Mouse (Mus musculus) heart, postnatal 14 days (tissue): ENCODE measurements around the gene Bach1. TPM values are rescaled to one million over a fixed set of nuclear protein-coding genes. Genes with fewer than 3 reads are reported as not detected.
A peak's percentile ranks its signal among the peaks of the same experiment; 100 is the strongest.

Experiments used
- DNase-seq, 2 experiments: peaks; one replicate each; pipeline ENCODE4 v3.0.0; 2021 to 2022
- intact Hi-C: fragments of 180-260 bp; cut with DNase I; formaldehyde crosslinking; loops from one replicate; pipeline ENCODE4 v1.15.1; 2025
- total RNA-seq, 2 experiments: library from RNA; stranded (reverse); gene quantifications; 2 replicates each; pipeline ENCODE4 v1.2.3; 2021

Gene Bach1
- total RNA-seq, 2 experiments from 2014 or later = 32.5 to 34.0 TPM

- intact Hi-C loops = no loop called here
- no peak for DNase-seq
Measured at GRCm38 (mm10) chr16:87707335-87707734, 8.6 kb downstream of the Bach1 start.

GRCm38 (mm10) chr16:87708570-87708969 is 9.8 kb downstream of the Bach1 start:
- intact Hi-C loops = no loop called here
- no peak for DNase-seq

- intact Hi-C loops = no loop called here
- DNase-seq = no peak
Measured at GRCm38 (mm10) chr16:87709144-87709543, 10.4 kb downstream of the Bach1 start.

- intact Hi-C loops = no loop called here
- DNase-seq = no peak
Measured at GRCm38 (mm10) chr16:87709971-87710370, 11.2 kb downstream of the Bach1 start.

- intact Hi-C loops = no loop called here
- no peak for DNase-seq
Measured at GRCm38 (mm10) chr16:87711961-87712360, 13.2 kb downstream of the Bach1 start.

GRCm38 (mm10) chr16:87712986-87713693 is 14.4 kb downstream of the Bach1 start:
- DNase-seq = peak in 1 of 2 experiments; percentile 22
- intact Hi-C loops = no loop called here

GRCm38 (mm10) chr16:87714550-87714949 is 15.8 kb downstream of the Bach1 start:
- no peak for DNase-seq
- intact Hi-C loops = no loop called here

- intact Hi-C loops = no loop called here
Measured at GRCm38 (mm10) chr16:87715221-87715620, 16.5 kb downstream of the Bach1 start.

GRCm38 (mm10) chr16:87716269-87716668 is 17.5 kb downstream of the Bach1 start:
- DNase-seq = peak; percentile 23 to 32
- intact Hi-C loops = no loop called here

More at GRCm38 (mm10) chr16:87715221-87715620, 16.5 kb downstream of the Bach1 start:
- no peak for DNase-seq

- DNase-seq = no peak
- intact Hi-C loops = no loop called here
Measured at GRCm38 (mm10) chr16:87717046-87717660, 18.4 kb downstream of the Bach1 start.

GRCm38 (mm10) chr16:87719071-87719470 is 20.3 kb downstream of the Bach1 start:
- DNase-seq = no peak

GRCm38 (mm10) chr16:87719688-87720283 is 21.0 kb downstream of the Bach1 start:
- no peak for DNase-seq
- intact Hi-C loops = loop anchor here (1.0 kb wide), 1 partner anchor 11 kb away; no protein-coding TSS in a partner anchor

More at GRCm38 (mm10) chr16:87719071-87719470, 20.3 kb downstream of the Bach1 start:
- intact Hi-C loops = loop anchor here (1.0 kb wide), 1 partner anchor 11 kb away; no protein-coding TSS in a partner anchor

GRCm38 (mm10) chr16:87720851-87721409 is 22.2 kb downstream of the Bach1 start:
- no peak for DNase-seq
- intact Hi-C loops = no loop called here

- no peak for DNase-seq
- intact Hi-C loops = no loop called here
Measured at GRCm38 (mm10) chr16:87722857-87723256, 24.1 kb downstream of the Bach1 start.

- DNase-seq = no peak
- intact Hi-C loops = no loop called here
Measured at GRCm38 (mm10) chr16:87723479-87723878, 24.7 kb downstream of the Bach1 start.

- DNase-seq = no peak
- intact Hi-C loops = no loop called here
Measured at GRCm38 (mm10) chr16:87724826-87725225, 26.1 kb downstream of the Bach1 start.

- no peak for DNase-seq
- intact Hi-C loops = no loop called here
Measured at GRCm38 (mm10) chr16:87725241-87725640, 26.5 kb downstream of the Bach1 start.

- DNase-seq = no peak
- intact Hi-C loops = no loop called here
Measured at GRCm38 (mm10) chr16:87725963-87726362, 27.2 kb downstream of the Bach1 start.

GRCm38 (mm10) chr16:87726369-87726768 is 27.6 kb downstream of the Bach1 start:
- DNase-seq = no peak
- intact Hi-C loops = no loop called here

GRCm38 (mm10) chr16:87727250-87727649 is 28.5 kb downstream of the Bach1 start:
- no peak for DNase-seq
- intact Hi-C loops = no loop called here

GRCm38 (mm10) chr16:87727918-87728317 is 29.2 kb downstream of the Bach1 start:
- intact Hi-C loops = no loop called here
- DNase-seq = no peak
